Mouse (Mus musculus) limb, embryonic 10.5 days (tissue): Measurements from ENCODE around the gene Chrm4. TPM values are rescaled to one million over a fixed set of nuclear protein-coding genes. Genes with fewer than 3 reads are reported as not detected.
A peak's percentile ranks its signal among the peaks of the same experiment; 100 is the strongest.

Experiments used
- DNase-seq: peaks from one replicate; pipeline ENCODE4 v3.0.0-alpha.2; 2017; ENCODE audit warnings: low spot score
- H3K27ac ChIP-seq: fragments of 300-500 bp; sonication (generic); 2 replicates; pipeline ENCODE4 v1.5.1; 2016; ENCODE audit warnings: mild to moderate bottlenecking
- H3K27me3 ChIP-seq: fragments of 300-500 bp; sonication (generic); 2 replicates; pipeline ENCODE4 v1.6.1; 2016; ENCODE audit warnings: low read depth, mild to moderate bottlenecking; ENCODE audit not compliant: poor library complexity, severe bottlenecking
- H3K36me3 ChIP-seq: fragments of 300-500 bp; sonication (generic); 2 replicates; pipeline ENCODE4 v1.6.1; 2016; ENCODE audit warnings: mild to moderate bottlenecking, moderate library complexity
- H3K4me1 ChIP-seq: fragments of 300-500 bp; sonication (generic); 2 replicates; pipeline ENCODE4 v1.6.1; 2016
- H3K4me3 ChIP-seq: fragments of 300-500 bp; sonication (generic); 2 replicates; pipeline ENCODE4 v1.5.1; 2016; ENCODE audit warnings: mild to moderate bottlenecking, moderate library complexity
- H3K9me3 ChIP-seq: fragments of 300-500 bp; sonication (generic); replicated peaks from 2 replicates; pipeline ENCODE4 v1.6.1; 2016; ENCODE audit warnings: mild to moderate bottlenecking
- WGBS: fragments of 180-500 bp; shearing (Covaris S2); methylation state at CpG from one replicate; pipeline ENCODE4 v1.1.7; 2016; 5-methylcytosine and 5-hydroxymethylcytosine counted together
- polyA plus RNA-seq: library from polyadenylated mRNA; unstranded; fragments of >200 nt; fragmentation: Nextera tagmentation; extraction: Ambion mirVana; gene quantifications from 2 replicates; pipeline ENCODE4 v1.2.1, GENCODE M21; 2016

Chrm4 gene
- polyA plus RNA-seq, 1 experiment from 2014 or later, result 0.76 TPM

GRCm38 (mm10) chr2:91912616-91913015 is 14.4 kb upstream of the Chrm4 start:
- DNase-seq, result no peak
- Histone ChIP-seq H3K27me3 (no peaks in the 10 kb centered on the region), H3K4me3 (no peak overlapping the region), H3K9me3 (no peaks in the 10 kb centered on the region), H3K36me3 (peaks cover 94% of the 10 kb centered on the region), H3K4me1 (no peaks in the 10 kb centered on the region), H3K27ac (no peak overlapping the region)
- WGBS, result 78% methylated on average over 3 of the region's 3 CpGs

GRCm38 (mm10) chr2:91913328-91914110 is 13.5 kb upstream of the Chrm4 start:
- WGBS, result 85% methylated on average over 7 of the region's 7 CpGs
- DNase-seq, result no peak
- peaks cover 97% of the 10 kb centered on the region for H3K36me3 ChIP-seq

GRCm38 (mm10) chr2:91916346-91916977 is 10.6 kb upstream of the Chrm4 start:
- no peaks in the 10 kb centered on the region for H3K9me3 ChIP-seq
- 89% methylated on average over 7 of the region's 7 CpGs for WGBS
- no peak overlapping the region for H3K27ac ChIP-seq
- no peak overlapping the region for H3K4me3 ChIP-seq
- peaks cover 18% of the 10 kb centered on the region for H3K27me3 ChIP-seq
- peaks cover 3% of the 10 kb centered on the region for H3K4me1 ChIP-seq
- no peak for DNase-seq
- peaks cover 74% of the 10 kb centered on the region for H3K36me3 ChIP-seq

More at GRCm38 (mm10) chr2:91913328-91914110, 13.5 kb upstream of the Chrm4 start:
- Histone ChIP-seq H3K4me1 (no peaks in the 10 kb centered on the region), H3K27me3 (no peaks in the 10 kb centered on the region), H3K4me3 (no peak overlapping the region), H3K27ac (no peak overlapping the region), H3K9me3 (no peaks in the 10 kb centered on the region)

GRCm38 (mm10) chr2:91917096-91917495 is 10.0 kb upstream of the Chrm4 start:
- DNase-seq, result no peak
- H3K36me3 ChIP-seq, result peaks cover 68% of the 10 kb centered on the region
- WGBS, result 90% methylated on average over 7 of the region's 7 CpGs

GRCm38 (mm10) chr2:91920130-91920529 is 6.9 kb upstream of the Chrm4 start:
- Histone ChIP-seq H3K4me3 (no peak overlapping the region), H3K36me3 (peaks cover 39% of the 10 kb centered on the region), H3K27me3 (peaks cover 55% of the 10 kb centered on the region), H3K4me1 (peaks cover 33% of the 10 kb centered on the region), H3K9me3 (no peaks in the 10 kb centered on the region), H3K27ac (no peak overlapping the region)
- no peak for DNase-seq
- 82% methylated on average over 4 of the region's 4 CpGs for WGBS

More at GRCm38 (mm10) chr2:91917096-91917495, 10.0 kb upstream of the Chrm4 start:
- Histone ChIP-seq H3K27ac (no peak overlapping the region), H3K4me1 (peaks cover 9% of the 10 kb centered on the region), H3K4me3 (no peak overlapping the region), H3K9me3 (no peaks in the 10 kb centered on the region), H3K27me3 (peaks cover 25% of the 10 kb centered on the region)

- H3K4me1 ChIP-seq, result peaks cover 36% of the 10 kb centered on the region
- peaks cover 59% of the 10 kb centered on the region for H3K27me3 ChIP-seq
- H3K36me3 ChIP-seq, result peaks cover 28% of the 10 kb centered on the region
- H3K4me3 ChIP-seq, result peak overlapping the region; percentile 61
- no peaks in the 10 kb centered on the region for H3K9me3 ChIP-seq
- 4% methylated on average over 31 of the region's 31 CpGs for WGBS
- H3K27ac ChIP-seq, result 0 out of 2 replicates have a peak overlapping the region, but pooled peaks have one; percentile 26
- peak; percentile 81 for DNase-seq
These were observed 5.8 kb upstream of the Chrm4 start for GRCm38 (mm10) chr2:91921181-91921789.

- peak; percentile 86 for DNase-seq
- no peaks in the 10 kb centered on the region for H3K9me3 ChIP-seq
- H3K4me1 ChIP-seq, result peaks cover 36% of the 10 kb centered on the region
- H3K27me3 ChIP-seq, result peaks cover 59% of the 10 kb centered on the region
- WGBS, result under 1% methylated on average over 64 of the region's 64 CpGs
- peak overlapping the region; percentile 61 for H3K4me3 ChIP-seq
- peak overlapping the region; percentile 26; the same call in 1 of the 2 replicates for H3K27ac ChIP-seq
- H3K36me3 ChIP-seq, result peaks cover 21% of the 10 kb centered on the region
These were observed 5.1 kb upstream of the Chrm4 start for GRCm38 (mm10) chr2:91921790-91922570.

- WGBS, result 3% methylated on average over 37 of the region's 37 CpGs
- no peak for DNase-seq
- Histone ChIP-seq H3K4me3 (peak overlapping the region; percentile 61), H3K27me3 (peaks cover 59% of the 10 kb centered on the region), H3K9me3 (no peaks in the 10 kb centered on the region), H3K4me1 (peaks cover 41% of the 10 kb centered on the region), H3K27ac (peak overlapping the region; percentile 26; the same call in 1 of the 2 replicates), H3K36me3 (peaks cover 16% of the 10 kb centered on the region)
These were observed 4.2 kb upstream of the Chrm4 start for GRCm38 (mm10) chr2:91922586-91923414.

GRCm38 (mm10) chr2:91923415-91924337 is 3.4 kb upstream of the Chrm4 start:
- peak overlapping the region; percentile 61 for H3K4me3 ChIP-seq
- H3K4me1 ChIP-seq, result peaks cover 50% of the 10 kb centered on the region
- H3K27ac ChIP-seq, result no peak overlapping the region
- peaks cover 15% of the 10 kb centered on the region for H3K36me3 ChIP-seq
- H3K27me3 ChIP-seq, result peaks cover 59% of the 10 kb centered on the region
- WGBS, result 6% methylated on average over 54 of the region's 54 CpGs
- DNase-seq, result peak; percentile 83
- no peaks in the 10 kb centered on the region for H3K9me3 ChIP-seq

- Histone ChIP-seq H3K36me3 (peaks cover 22% of the 10 kb centered on the region), H3K27me3 (peaks cover 59% of the 10 kb centered on the region), H3K4me1 (peaks cover 60% of the 10 kb centered on the region), H3K27ac (no peak overlapping the region), H3K9me3 (no peaks in the 10 kb centered on the region), H3K4me3 (no peak overlapping the region)
- no peak for DNase-seq
- WGBS, result 60% methylated on average over 1 of the region's 1 CpGs
These were observed 2.3 kb upstream of the Chrm4 start for GRCm38 (mm10) chr2:91924726-91925125.

GRCm38 (mm10) chr2:91925442-91925841 is 1.6 kb upstream of the Chrm4 start:
- 83% methylated on average over 15 of the region's 15 CpGs for WGBS
- peaks cover 51% of the 10 kb centered on the region for H3K27me3 ChIP-seq

More at GRCm38 (mm10) chr2:91925442-91925841, 1.6 kb upstream of the Chrm4 start:
- Histone ChIP-seq H3K9me3 (no peaks in the 10 kb centered on the region), H3K36me3 (peaks cover 26% of the 10 kb centered on the region), H3K4me3 (no peak overlapping the region), H3K4me1 (peaks cover 63% of the 10 kb centered on the region), H3K27ac (no peak overlapping the region)
- DNase-seq, result peak; percentile 29
